Mouse (Mus musculus) limb, embryonic 12.5 days (tissue): Measurements from ENCODE around the gene Arpc1a. TPM values are rescaled to one million over a fixed set of nuclear protein-coding genes. Genes with fewer than 3 reads are reported as not detected.

Experiments
- ATAC-seq: fragments of 200-750 bp; cut with Nextera tagmentation; 2 replicates; pipeline ENCODE4 v1.8.0; 2017; ENCODE audit warnings: low read depth, moderate TSS enrichment; ENCODE audit not compliant: insufficient number of reproducible peaks, insufficient read depth, low FRiP score, low TSS enrichment
- H3K27ac ChIP-seq: fragments of 300-500 bp; sonication (generic); 2 replicates; pipeline ENCODE4 v1.5.1; 2016; ENCODE audit warnings: mild to moderate bottlenecking, moderate library complexity
- H3K27me3 ChIP-seq: fragments of 300-500 bp; sonication (generic); 2 replicates; pipeline ENCODE4 v1.6.1; 2016; ENCODE audit warnings: mild to moderate bottlenecking, moderate library complexity
- H3K36me3 ChIP-seq: fragments of 300-500 bp; sonication (generic); 2 replicates; pipeline ENCODE4 v1.6.1; 2016; ENCODE audit warnings: mild to moderate bottlenecking, moderate library complexity
- H3K4me1 ChIP-seq: fragments of 300-500 bp; sonication (generic); replicated peaks from 2 replicates; pipeline ENCODE4 v1.6.1; 2016
- H3K4me2 ChIP-seq: fragments of 300-500 bp; sonication (generic); 2 replicates; pipeline ENCODE4 v1.6.1; 2016; ENCODE audit warnings: mild to moderate bottlenecking, moderate library complexity
- H3K4me3 ChIP-seq: fragments of 300-500 bp; sonication (generic); replicated peaks from 2 replicates; pipeline ENCODE4 v1.5.1; 2016; ENCODE audit warnings: mild to moderate bottlenecking
- H3K9ac ChIP-seq: fragments of 300-500 bp; sonication (generic); replicated peaks from 2 replicates; pipeline ENCODE4 v1.6.1; 2016; ENCODE audit warnings: mild to moderate bottlenecking, moderate library complexity
- H3K9me3 ChIP-seq: fragments of 300-500 bp; sonication (generic); 2 replicates; pipeline ENCODE4 v1.6.1; 2016; ENCODE audit warnings: mild to moderate bottlenecking, moderate library complexity
- WGBS: fragments of 180-500 bp; shearing (Covaris S2); methylation state at CpG from one replicate; pipeline ENCODE4 v1.1.7; 2016; 5-methylcytosine and 5-hydroxymethylcytosine counted together
- polyA plus RNA-seq: library from polyadenylated mRNA; unstranded; fragments of >200 nt; fragmentation: Nextera tagmentation; extraction: Ambion mirVana; gene quantifications from 2 replicates; pipeline ENCODE4 v1.2.1, GENCODE M21; 2016

Gene Arpc1a
- polyA plus RNA-seq, 1 experiment from 2014 or later = 142 TPM

- no peak for ATAC-seq
- Histone ChIP-seq H3K4me3 (no peak overlapping the region), H3K27me3 (no peaks in the 10 kb centered on the region), H3K4me1 (no peaks in the 10 kb centered on the region), H3K4me2 (no peak overlapping the region), H3K27ac (no peak overlapping the region), H3K36me3 (peaks cover 100% of the 10 kb centered on the region), H3K9me3 (no peaks in the 10 kb centered on the region), H3K9ac (no peak overlapping the region)
- 90% methylated on average over 9 of the region's 9 CpGs for WGBS
Measured at GRCm38 (mm10) chr5:145104328-145104727, 20.7 kb downstream of the Arpc1a start.

GRCm38 (mm10) chr5:145105694-145106275 is 22.2 kb downstream of the Arpc1a start:
- Histone ChIP-seq H3K36me3 (peaks cover 100% of the 10 kb centered on the region), H3K4me1 (no peaks in the 10 kb centered on the region)
- no peak for ATAC-seq

DNA sequence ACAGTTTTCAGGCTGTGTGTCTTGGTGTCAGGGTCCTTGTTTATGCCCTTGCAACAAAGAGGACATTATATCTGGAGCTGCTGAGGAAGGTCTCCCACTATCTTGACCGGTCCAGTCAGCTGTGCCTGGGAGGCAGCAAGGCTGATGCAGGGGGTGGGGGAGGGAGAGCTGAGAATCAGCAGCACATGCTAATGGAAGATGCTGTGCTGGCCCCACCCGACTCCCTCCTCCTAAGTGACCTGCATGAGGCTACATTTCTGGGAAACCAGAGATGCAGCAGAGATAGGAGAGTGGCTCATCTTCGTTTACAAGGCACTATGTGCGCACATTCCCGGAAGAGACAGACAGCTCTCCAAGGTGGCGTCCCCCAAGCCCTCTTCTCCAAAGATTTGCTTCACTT is 26.8 kb downstream of the Arpc1a start:
- WGBS = 84% methylated on average over 6 of the region's 6 CpGs
- no peaks in the 10 kb centered on the region for H3K27me3 ChIP-seq
- no peak overlapping the region for H3K4me2 ChIP-seq
- H3K9ac ChIP-seq = no peak overlapping the region
- no peak overlapping the region for H3K27ac ChIP-seq
- H3K4me1 ChIP-seq = peaks cover 13% of the 10 kb centered on the region
- no peaks in the 10 kb centered on the region for H3K9me3 ChIP-seq
- ATAC-seq = no peak
- peaks cover 58% of the 10 kb centered on the region for H3K36me3 ChIP-seq
- H3K4me3 ChIP-seq = no peak overlapping the region

More at GRCm38 (mm10) chr5:145105694-145106275, 22.2 kb downstream of the Arpc1a start:
- 95% methylated on average over 9 of the region's 9 CpGs for WGBS
- Histone ChIP-seq H3K27me3 (no peaks in the 10 kb centered on the region), H3K9ac (no peak overlapping the region), H3K4me2 (no peak overlapping the region), H3K4me3 (no peak overlapping the region), H3K27ac (no peak overlapping the region), H3K9me3 (no peaks in the 10 kb centered on the region)

GRCm38 (mm10) chr5:145112566-145112965 is 28.9 kb downstream of the Arpc1a start:
- H3K4me3 ChIP-seq = no peak overlapping the region
- 77% methylated on average over 8 of the region's 8 CpGs for WGBS
- H3K9ac ChIP-seq = no peak overlapping the region
- peaks cover 24% of the 10 kb centered on the region for H3K4me1 ChIP-seq
- H3K27me3 ChIP-seq = no peaks in the 10 kb centered on the region
- ATAC-seq = no peak
- H3K36me3 ChIP-seq = peaks cover 36% of the 10 kb centered on the region
- no peak overlapping the region for H3K4me2 ChIP-seq
- no peak overlapping the region for H3K27ac ChIP-seq
- no peaks in the 10 kb centered on the region for H3K9me3 ChIP-seq

GRCm38 (mm10) chr5:145113416-145113815 is 29.8 kb downstream of the Arpc1a start:
- H3K4me2 ChIP-seq = peak overlapping the region; percentile 84
- no peak overlapping the region for H3K27ac ChIP-seq
- no peaks in the 10 kb centered on the region for H3K9me3 ChIP-seq
- WGBS = 40% methylated on average over 2 of the region's 2 CpGs
- H3K36me3 ChIP-seq = peaks cover 27% of the 10 kb centered on the region
- H3K27me3 ChIP-seq = no peaks in the 10 kb centered on the region
- H3K4me1 ChIP-seq = peaks cover 26% of the 10 kb centered on the region
- no peak overlapping the region for H3K9ac ChIP-seq
- H3K4me3 ChIP-seq = peak overlapping the region; percentile 64; the same call in 1 of the 2 replicates
- no peak for ATAC-seq

DNA sequence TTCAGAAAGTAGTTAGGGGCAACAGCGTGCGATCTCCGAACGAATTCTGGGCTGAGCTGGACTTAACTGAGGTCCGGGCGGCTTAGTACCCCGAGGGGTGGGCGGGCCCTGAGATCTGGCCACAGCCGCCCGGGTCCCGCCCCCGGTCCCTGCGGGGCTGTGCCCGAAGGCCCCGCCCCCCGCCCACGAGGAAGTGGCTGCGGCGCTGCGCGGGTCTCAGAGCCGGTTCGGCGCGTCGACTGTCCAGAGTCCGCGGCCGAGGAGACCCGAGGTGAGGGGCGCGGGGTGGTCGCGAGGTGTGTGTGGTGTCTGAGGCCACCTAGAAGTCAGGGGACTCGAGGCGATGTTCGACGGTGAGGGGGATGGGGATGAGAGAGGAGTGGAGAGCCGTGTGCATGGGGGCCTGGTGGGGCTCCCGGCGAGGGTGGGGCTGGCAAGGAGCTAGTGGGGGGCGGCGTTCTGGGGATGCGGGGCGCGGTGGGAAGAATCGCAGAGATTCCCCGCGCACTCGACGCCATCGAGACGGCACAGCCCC is 30.5 kb downstream of the Arpc1a start, which contains the start of gene Arpc1b:
Gene Arpc1b, plus strand, starts transcription at position 145 of the 535 bp plus-strand sequence.
- H3K9ac ChIP-seq = peak within 1 kb of the TSS; percentile 69
- under 1% methylated on average over 43 of the region's 53 CpGs for WGBS
- H3K4me3 ChIP-seq = peak within 1 kb of the TSS; percentile 64
- H3K4me1 ChIP-seq = peaks cover 26% of the 10 kb centered on the region
- peaks cover 20% of the 10 kb centered on the region for H3K36me3 ChIP-seq
- H3K27ac ChIP-seq = 0 out of 2 replicates have a peak within 1 kb of the TSS, but pooled peaks have one; percentile 41
- peak within 1 kb of the TSS; percentile 84 for H3K4me2 ChIP-seq
- H3K27me3 ChIP-seq = no peaks in the 10 kb centered on the region
- ATAC-seq = peak; percentile 63
- no peaks in the 10 kb centered on the region for H3K9me3 ChIP-seq

- H3K4me1 ChIP-seq = peaks cover 26% of the 10 kb centered on the region
- peak overlapping the region; percentile 64 for H3K4me3 ChIP-seq
- H3K9ac ChIP-seq = peak overlapping the region; percentile 69
- H3K4me2 ChIP-seq = peak overlapping the region; percentile 84
- H3K27ac ChIP-seq = 0 out of 2 replicates have a peak overlapping the region, but pooled peaks have one; percentile 41
- H3K36me3 ChIP-seq = peaks cover 13% of the 10 kb centered on the region
- no peaks in the 10 kb centered on the region for H3K9me3 ChIP-seq
- H3K27me3 ChIP-seq = no peaks in the 10 kb centered on the region
- ATAC-seq = peak; percentile 4; the same call in 1 of the 2 replicates
- 13% methylated on average over 40 of the region's 40 CpGs for WGBS
Measured at GRCm38 (mm10) chr5:145114606-145115473, 31.2 kb downstream of the Arpc1a start.

- peaks cover 29% of the 10 kb centered on the region for H3K4me1 ChIP-seq
- H3K27ac ChIP-seq = peak overlapping the region; percentile 72
- H3K27me3 ChIP-seq = no peaks in the 10 kb centered on the region
- no peaks in the 10 kb centered on the region for H3K9me3 ChIP-seq
- 84% methylated on average over 5 of the region's 5 CpGs for WGBS
- H3K9ac ChIP-seq = no peak overlapping the region
- no peak for ATAC-seq
- no peak overlapping the region for H3K4me3 ChIP-seq
- peaks cover 4% of the 10 kb centered on the region for H3K36me3 ChIP-seq
- no peak overlapping the region for H3K4me2 ChIP-seq
Measured at GRCm38 (mm10) chr5:145115736-145116135, 32.1 kb downstream of the Arpc1a start.

- Histone ChIP-seq H3K36me3 (no peaks in the 10 kb centered on the region), H3K4me2 (peak overlapping the region; percentile 23; the same call in 1 of the 2 replicates), H3K4me1 (peaks cover 33% of the 10 kb centered on the region), H3K27ac (peak overlapping the region; percentile 72), H3K27me3 (no peaks in the 10 kb centered on the region), H3K9ac (no peak overlapping the region), H3K9me3 (no peaks in the 10 kb centered on the region), H3K4me3 (no peak overlapping the region; the same call in 1 of the 2 replicates)
- no peak for ATAC-seq
- 23% methylated on average over 4 of the region's 4 CpGs for WGBS
Measured at GRCm38 (mm10) chr5:145116316-145116715, 32.7 kb downstream of the Arpc1a start.

- Histone ChIP-seq H3K36me3 (peaks cover 2% of the 10 kb centered on the region; the same call in 1 of the 2 replicates), H3K27me3 (no peaks in the 10 kb centered on the region), H3K27ac (peak overlapping the region; percentile 72), H3K4me1 (peaks cover 33% of the 10 kb centered on the region), H3K4me2 (peak overlapping the region; percentile 23; the same call in 1 of the 2 replicates), H3K9ac (no peak overlapping the region), H3K4me3 (no peak overlapping the region; the same call in 1 of the 2 replicates), H3K9me3 (no peaks in the 10 kb centered on the region)
- WGBS = 51% methylated on average over 10 of the region's 10 CpGs
- ATAC-seq = no peak
Measured at GRCm38 (mm10) chr5:145116916-145117315, 33.3 kb downstream of the Arpc1a start.

DNA sequence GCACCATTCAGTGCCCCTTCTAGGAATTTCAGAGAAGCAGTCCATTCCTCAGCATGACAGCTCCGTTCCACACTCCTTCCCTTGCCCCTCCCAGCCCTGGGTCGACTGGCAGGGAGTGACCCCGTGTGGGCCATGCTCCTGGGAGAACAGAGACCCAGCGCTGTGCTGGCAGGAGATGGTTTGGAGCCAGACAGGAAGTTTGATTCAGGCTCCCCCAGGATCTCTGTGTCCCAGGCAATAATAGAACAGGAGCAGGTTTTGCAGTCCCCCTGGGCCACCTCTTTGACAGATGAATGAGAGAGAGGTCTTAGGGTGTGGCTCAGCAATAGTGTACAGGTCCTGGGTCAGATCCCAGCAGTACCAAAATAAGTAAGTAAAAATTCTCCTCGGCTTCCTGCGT is 34.4 kb downstream of the Arpc1a start:
- Histone ChIP-seq H3K4me1 (peaks cover 33% of the 10 kb centered on the region), H3K27ac (no peak overlapping the region), H3K9me3 (no peaks in the 10 kb centered on the region), H3K27me3 (no peaks in the 10 kb centered on the region), H3K4me2 (no peak overlapping the region), H3K9ac (no peak overlapping the region), H3K4me3 (no peak overlapping the region), H3K36me3 (peaks cover 13% of the 10 kb centered on the region)
- no peak for ATAC-seq
- 59% methylated on average over 6 of the region's 6 CpGs for WGBS
